Mouse (Mus musculus): Measurements from ENCODE around the gene Tlcd2. TPM values are rescaled to one million over a fixed set of nuclear protein-coding genes. Genes with fewer than 3 reads are reported as not detected.

Tlcd2 gene
- total RNA-seq, 2 experiments from 2014 or later: 16.5 to 28.3 TPM

GRCm38 (mm10) chr11:75512301-75513018 lies 50.9 kb downstream of the Tlcd2 start:
- no peak for ATAC-seq (replicated peaks; ENCODE audit: poor library complexity)

GRCm38 (mm10) chr11:75513336-75513735 lies 51.8 kb downstream of the Tlcd2 start, which contains the start of gene Scarf1:
Scarf1 (plus strand) TSS chr11:75513540.
- no peak for ATAC-seq (replicated peaks; ENCODE audit: poor library complexity)

- ATAC-seq (replicated peaks; ENCODE audit: poor library complexity): no peak
These were observed 53.7 kb downstream of the Tlcd2 start for GRCm38 (mm10) chr11:75515186-75515585.

- ATAC-seq (replicated peaks; ENCODE audit: poor library complexity): no peak
These were observed 58.5 kb downstream of the Tlcd2 start for GRCm38 (mm10) chr11:75519834-75520633.

Other genes with a start within 250 kb of the Tlcd2 start
- gene Rpa1, start 113.4 kb upstream of the Tlcd2 start, total RNA-seq (2015): 50.1 and 53.0 TPM in 2 replicates
- gene Rpa1, start 113.4 kb upstream of the Tlcd2 start, total RNA-seq (2017): 176 and 178 TPM in 2 replicates
- gene Smyd4, start 113.3 kb upstream of the Tlcd2 start, total RNA-seq (2015): 2.2 and 5.1 TPM in 2 replicates
- 13.9 and 21.9 TPM in 2 replicates for gene Smyd4, start 113.3 kb upstream of the Tlcd2 start, total RNA-seq (2017)
- 99.9 and 117 TPM in 2 replicates for gene Serpinf1, start 39.0 kb upstream of the Tlcd2 start, total RNA-seq (2015)
- gene Serpinf1, start 39.0 kb upstream of the Tlcd2 start, total RNA-seq (2017): 70.7 and 92.3 TPM in 2 replicates
- 0.20 TPM in 1 of 2 replicates, not detected in the other for gene Serpinf2, start 22.1 kb upstream of the Tlcd2 start, total RNA-seq (2015)
- gene Serpinf2, start 22.1 kb upstream of the Tlcd2 start, total RNA-seq (2017): not detected in 2 replicates
- 7.1 and 8.0 TPM in 2 replicates for gene Wdr81, start 7.0 kb upstream of the Tlcd2 start, total RNA-seq (2015)
- 5.7 and 8.0 TPM in 2 replicates for gene Wdr81, start 7.0 kb upstream of the Tlcd2 start, total RNA-seq (2017)
- 147 and 148 TPM in 2 replicates for gene Prpf8, start 25.1 kb downstream of the Tlcd2 start, total RNA-seq (2015)
- gene Prpf8, start 25.1 kb downstream of the Tlcd2 start, total RNA-seq (2017): 93.5 and 107 TPM in 2 replicates
- 0.64 TPM in 1 of 2 replicates, not detected in the other for gene Rilp, start 48.4 kb downstream of the Tlcd2 start, total RNA-seq (2015)
- 0.24 TPM in 1 of 2 replicates, not detected in the other for gene Rilp, start 48.4 kb downstream of the Tlcd2 start, total RNA-seq (2017)
- gene Scarf1, start 51.8 kb downstream of the Tlcd2 start, total RNA-seq (2015): 1.7 and 3.0 TPM in 2 replicates
- gene Scarf1, start 51.8 kb downstream of the Tlcd2 start, total RNA-seq (2017): 2.4 and 3.7 TPM in 2 replicates
- gene Slc43a2, start 70.0 kb downstream of the Tlcd2 start, total RNA-seq (2015): 8.6 and 12.2 TPM in 2 replicates
- 8.9 and 9.9 TPM in 2 replicates for gene Slc43a2, start 70.0 kb downstream of the Tlcd2 start, total RNA-seq (2017)
- gene Pitpna, start 126.4 kb downstream of the Tlcd2 start, total RNA-seq (2015): 166 and 176 TPM in 2 replicates
- 70.3 and 82.4 TPM in 2 replicates for gene Pitpna, start 126.4 kb downstream of the Tlcd2 start, total RNA-seq (2017)
- gene Inpp5k, start 169.3 kb downstream of the Tlcd2 start, total RNA-seq (2015): 38.1 and 43.0 TPM in 2 replicates
- 21.9 and 23.7 TPM in 2 replicates for gene Inpp5k, start 169.3 kb downstream of the Tlcd2 start, total RNA-seq (2017)
- gene Myo1c, start 188.8 kb downstream of the Tlcd2 start, total RNA-seq (2015): 11.4 and 12.2 TPM in 2 replicates
- 9.0 and 15.4 TPM in 2 replicates for gene Myo1c, start 188.8 kb downstream of the Tlcd2 start, total RNA-seq (2017)
- gene Crk, start 217.5 kb downstream of the Tlcd2 start, total RNA-seq (2015): 32.0 and 32.6 TPM in 2 replicates
- 28.4 and 40.0 TPM in 2 replicates for gene Crk, start 217.5 kb downstream of the Tlcd2 start, total RNA-seq (2017)